Mouse (Mus musculus): Measurements from ENCODE around the gene Rgl3.

- no peak for TF ChIP-seq CTCF (IDR thresholded peaks at IDR 0.05; ENCODE audit: extremely low read depth, insufficient read length, insufficient replicate concordance, low read depth, low read length)
- TF ChIP-seq POLR2A (IDR thresholded peaks at IDR 0.05; ENCODE audit: low read depth, low read length) = no peak
These were observed 27.2 kb downstream of the Rgl3 start for GRCm38 (mm10) chr9:21962010-21962409.
